Mouse (Mus musculus) midbrain, embryonic 14.5 days (tissue): ENCODE results near the gene Nol4l. TPM values are rescaled to one million over a fixed set of nuclear protein-coding genes. Genes with fewer than 3 reads are reported as not detected.

ENCODE experiments used
- ATAC-seq: fragments of 200-750 bp; cut with Nextera tagmentation; 2 replicates; pipeline ENCODE4 v1.8.0; 2017; ENCODE audit warnings: moderate number of reproducible peaks, moderate library complexity; ENCODE audit not compliant: low FRiP score, low TSS enrichment
- DNase-seq: peaks from one replicate; pipeline ENCODE4 v3.0.0-alpha.2; 2015
- H3K27ac ChIP-seq: fragments of 300-500 bp; sonication (generic); replicated peaks from 2 replicates; pipeline ENCODE4 v1.5.1; 2014; ENCODE audit warnings: mild to moderate bottlenecking, low read depth, low read length, moderate library complexity
- H3K27me3 ChIP-seq: fragments of 300-500 bp; sonication (generic); 2 replicates; pipeline ENCODE4 v1.6.1; 2014; ENCODE audit warnings: low read length, control low read depth, mixed read lengths; ENCODE audit not compliant: control insufficient read depth, insufficient read depth
- H3K36me3 ChIP-seq: fragments of 300-500 bp; sonication (generic); 2 replicates; pipeline ENCODE4 v1.6.1; 2014; ENCODE audit warnings: low read length, control low read depth; ENCODE audit not compliant: control insufficient read depth, insufficient read depth
- H3K4me1 ChIP-seq: fragments of 300-500 bp; sonication (generic); 2 replicates; pipeline ENCODE4 v1.6.1; 2014; ENCODE audit warnings: mild to moderate bottlenecking, antibody characterized with exemption, low read length, control low read depth; ENCODE audit not compliant: control insufficient read depth, insufficient read depth
- H3K4me2 ChIP-seq: fragments of 300-500 bp; sonication (generic); 2 replicates; pipeline ENCODE4 v1.6.1; 2014; ENCODE audit warnings: mild to moderate bottlenecking, low read length, moderate library complexity
- H3K4me3 ChIP-seq: fragments of 300-500 bp; sonication (generic); replicated peaks from 2 replicates; pipeline ENCODE4 v1.5.1; 2014; ENCODE audit warnings: low read depth, low read length
- H3K9ac ChIP-seq: fragments of 300-500 bp; sonication (generic); replicated peaks from 2 replicates; pipeline ENCODE4 v1.6.1; 2014; ENCODE audit warnings: mild to moderate bottlenecking, low read length, moderate library complexity
- H3K9me3 ChIP-seq: fragments of 300-500 bp; sonication (generic); 2 replicates; pipeline ENCODE4 v1.6.1; 2016; ENCODE audit warnings: low read length, control low read depth, mixed read lengths; ENCODE audit not compliant: control insufficient read depth
- WGBS: fragments of 180-500 bp; shearing (Covaris S2); extraction: QIAGEN DNeasy Blood & Tissue Kit; methylation state at CpG from one replicate; pipeline ENCODE4 v1.1.7; 2014; 5-methylcytosine and 5-hydroxymethylcytosine counted together
- polyA plus RNA-seq: library from polyadenylated mRNA; unstranded; fragments of >200 nt; fragmentation: Nextera tagmentation; extraction: Ambion mirVana; gene quantifications from 2 replicates; pipeline ENCODE4 v1.2.1, GENCODE M21; 2014

Gene Nol4l
- polyA plus RNA-seq, 1 experiment from 2014 or later: 51.7 TPM

DNA sequence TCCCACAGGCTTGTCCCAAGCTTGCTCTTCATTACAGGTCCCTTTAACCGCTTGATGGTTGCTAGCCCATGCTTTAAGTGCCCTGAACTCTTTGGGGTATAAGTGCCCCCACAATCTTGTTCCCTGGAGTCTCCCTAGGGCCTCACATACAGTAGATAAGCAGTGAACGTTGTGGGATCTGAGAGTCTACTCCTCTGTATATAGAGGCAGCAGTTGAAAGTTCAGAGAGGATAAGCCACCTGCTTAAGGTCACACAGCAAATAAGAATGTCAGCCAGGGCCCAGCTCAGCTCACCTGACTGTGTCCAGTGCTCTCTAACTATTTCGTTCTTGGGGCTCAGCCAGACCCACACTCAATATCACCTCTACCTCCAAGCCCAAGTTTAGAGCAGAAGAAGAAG is 17.9 kb upstream of the Nol4l start:
- no peaks in the 10 kb centered on the region for H3K27me3 ChIP-seq

DNA sequence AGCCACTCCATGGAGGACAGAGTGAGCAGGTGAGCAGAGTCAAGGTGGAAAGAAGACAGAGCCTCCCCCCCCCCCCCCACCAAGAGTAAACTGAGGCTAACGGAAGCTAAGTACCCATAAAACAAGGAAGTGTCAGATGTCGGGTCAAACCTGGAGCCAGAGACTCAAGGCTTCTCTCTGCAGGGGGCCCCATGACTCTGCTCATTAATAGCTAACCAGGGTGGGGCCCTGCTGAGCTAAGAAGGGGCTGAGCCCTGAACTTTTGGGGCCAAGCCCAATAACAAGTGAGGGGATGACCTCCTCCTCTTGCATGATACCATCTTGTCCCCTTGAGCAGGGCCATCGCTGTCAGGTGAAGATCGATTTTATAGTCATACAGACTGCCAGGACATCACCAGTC is 17.2 kb upstream of the Nol4l start:
- Histone ChIP-seq H3K4me1 (peaks cover 14% of the 10 kb centered on the region), H3K36me3 (no peaks in the 10 kb centered on the region), H3K9ac (no peak overlapping the region), H3K27me3 (no peaks in the 10 kb centered on the region), H3K27ac (no peak overlapping the region), H3K4me2 (no peak overlapping the region), H3K9me3 (no peaks in the 10 kb centered on the region), H3K4me3 (no peak overlapping the region)
- no peak for DNase-seq
- 69% methylated on average over 4 of the region's 4 CpGs for WGBS
- ATAC-seq: no peak

More for the DNA sequence above, 17.9 kb upstream of the Nol4l start:
- WGBS: 87% methylated on average over 3 of the region's 3 CpGs
- H3K4me3 ChIP-seq: no peak overlapping the region
- H3K9ac ChIP-seq: no peak overlapping the region
- no peak for DNase-seq
- H3K4me1 ChIP-seq: peaks cover 14% of the 10 kb centered on the region
- no peak overlapping the region for H3K27ac ChIP-seq
- H3K9me3 ChIP-seq: no peaks in the 10 kb centered on the region
- no peaks in the 10 kb centered on the region for H3K36me3 ChIP-seq
- H3K4me2 ChIP-seq: no peak overlapping the region
- no peak for ATAC-seq

- no peak overlapping the region for H3K4me2 ChIP-seq
- DNase-seq (no peak), ATAC-seq (no peak)
- no peaks in the 10 kb centered on the region for H3K36me3 ChIP-seq
- H3K4me3 ChIP-seq: no peak overlapping the region
- no peak overlapping the region for H3K9ac ChIP-seq
- H3K27me3 ChIP-seq: no peaks in the 10 kb centered on the region
- WGBS: 39% methylated on average over 5 of the region's 5 CpGs
- H3K9me3 ChIP-seq: no peaks in the 10 kb centered on the region
- peaks cover 14% of the 10 kb centered on the region for H3K4me1 ChIP-seq
- no peak overlapping the region for H3K27ac ChIP-seq
Measured at GRCm38 (mm10) chr2:153546471-153546870, 16.7 kb upstream of the Nol4l start.

- Histone ChIP-seq H3K4me3 (no peak overlapping the region), H3K27me3 (no peaks in the 10 kb centered on the region), H3K36me3 (no peaks in the 10 kb centered on the region), H3K4me2 (no peak overlapping the region), H3K4me1 (peaks cover 14% of the 10 kb centered on the region), H3K27ac (no peak overlapping the region), H3K9ac (no peak overlapping the region), H3K9me3 (no peaks in the 10 kb centered on the region)
- 79% methylated on average over 4 of the region's 4 CpGs for WGBS
- DNase-seq (no peak), ATAC-seq (no peak)
Measured at GRCm38 (mm10) chr2:153544771-153545170, 15.0 kb upstream of the Nol4l start.

DNA sequence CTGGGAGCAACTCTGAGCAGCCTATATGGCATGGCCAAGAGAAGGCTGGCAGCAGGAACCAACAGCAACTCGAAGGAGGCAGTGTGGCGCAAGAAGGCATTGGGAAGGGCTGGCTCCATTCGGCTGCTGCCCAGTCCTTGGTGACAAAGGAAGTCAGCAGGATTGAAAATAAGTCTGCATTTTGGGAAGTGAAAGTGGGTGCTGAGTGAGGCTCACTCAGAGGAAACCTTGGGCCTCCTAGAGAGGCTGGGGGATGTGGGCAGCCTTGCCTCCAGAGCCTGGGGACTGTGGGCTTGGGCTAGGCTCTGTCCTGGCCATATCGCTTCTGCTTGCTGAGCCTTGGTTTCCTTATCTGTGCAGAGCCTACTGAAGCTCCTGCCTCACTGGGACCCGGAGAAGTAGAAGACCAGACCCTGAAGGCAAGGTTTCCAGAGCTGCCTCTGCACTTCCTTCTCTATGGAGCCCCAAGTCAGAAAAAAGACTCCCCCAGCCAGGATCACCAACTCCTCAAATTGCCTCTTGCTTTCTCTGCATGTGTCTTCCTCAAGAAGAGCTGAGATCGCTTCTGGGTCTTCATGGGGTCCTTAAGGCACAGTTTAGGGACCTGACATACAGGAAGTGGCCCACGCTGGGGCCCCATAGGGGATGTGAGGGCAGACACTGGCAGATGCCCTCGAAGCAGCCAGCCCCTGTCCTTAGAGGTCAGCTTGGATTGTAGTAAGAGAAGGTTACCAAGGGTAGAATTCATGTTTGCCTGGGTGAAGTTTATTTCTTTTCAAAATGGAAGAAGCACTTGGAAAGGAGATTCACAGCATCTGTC is 14.3 kb upstream of the Nol4l start:
- DNase-seq: no peak
- Histone ChIP-seq H3K9me3 (no peaks in the 10 kb centered on the region), H3K9ac (no peak overlapping the region), H3K36me3 (no peaks in the 10 kb centered on the region), H3K4me1 (peaks cover 14% of the 10 kb centered on the region), H3K27ac (no peak overlapping the region), H3K4me3 (no peak overlapping the region), H3K27me3 (no peaks in the 10 kb centered on the region), H3K4me2 (no peak overlapping the region)
- WGBS: 83% methylated on average over 8 of the region's 8 CpGs
- ATAC-seq: no peak

DNA sequence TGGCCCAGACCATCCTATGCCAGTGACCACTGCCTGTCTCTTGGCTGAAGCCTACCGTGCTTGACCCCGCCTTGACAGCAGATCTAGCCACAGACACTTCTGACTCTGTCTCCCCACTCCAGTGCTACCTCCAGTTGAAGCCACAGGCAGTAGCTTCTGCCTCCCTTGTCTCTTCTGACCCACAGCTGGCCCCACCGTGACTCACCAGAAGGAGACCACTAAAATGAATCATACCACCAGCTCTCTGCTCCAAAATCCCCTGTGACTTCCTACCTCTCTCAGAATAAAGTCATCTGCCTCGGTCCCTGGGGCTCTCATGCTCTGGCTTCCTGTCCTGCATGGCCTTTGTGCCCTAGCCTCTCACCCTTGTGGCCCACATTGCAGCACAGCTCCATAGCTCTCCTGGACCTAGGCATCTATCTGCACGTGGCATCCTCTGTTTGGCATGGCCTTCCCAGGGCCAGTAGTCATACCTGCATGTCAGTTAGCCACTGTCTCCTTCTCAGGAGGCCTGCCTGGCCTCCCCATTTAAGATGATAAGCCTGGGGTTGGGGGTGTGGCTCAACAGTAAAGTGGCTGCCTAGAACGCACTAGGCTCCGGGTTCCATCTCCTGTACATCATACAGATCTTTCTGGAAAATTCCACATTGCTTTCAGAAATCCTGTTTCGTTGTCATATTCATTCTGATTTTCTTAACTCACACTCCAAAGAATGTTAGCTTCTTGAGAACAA is 13.3 kb upstream of the Nol4l start:
- Histone ChIP-seq H3K4me1 (peaks cover 5% of the 10 kb centered on the region), H3K4me3 (no peak overlapping the region), H3K9ac (no peak overlapping the region), H3K9me3 (no peaks in the 10 kb centered on the region), H3K4me2 (no peak overlapping the region), H3K27ac (no peak overlapping the region), H3K36me3 (no peaks in the 10 kb centered on the region), H3K27me3 (no peaks in the 10 kb centered on the region)
- DNase-seq: no peak
- WGBS: 87% methylated on average over 8 of the region's 8 CpGs
- no peak for ATAC-seq

- DNase-seq: no peak
- no peak for ATAC-seq
- Histone ChIP-seq H3K4me2 (no peak overlapping the region), H3K27me3 (no peaks in the 10 kb centered on the region), H3K9me3 (no peaks in the 10 kb centered on the region), H3K4me3 (no peak overlapping the region), H3K27ac (no peak overlapping the region), H3K36me3 (no peaks in the 10 kb centered on the region), H3K9ac (no peak overlapping the region), H3K4me1 (no peaks in the 10 kb centered on the region)
- 83% methylated on average over 3 of the region's 3 CpGs for WGBS
Measured at GRCm38 (mm10) chr2:153538898-153539297, 9.1 kb upstream of the Nol4l start.

- Histone ChIP-seq H3K9ac (no peak overlapping the region), H3K4me2 (no peak overlapping the region), H3K9me3 (no peaks in the 10 kb centered on the region), H3K27ac (no peak overlapping the region), H3K36me3 (no peaks in the 10 kb centered on the region), H3K4me1 (no peaks in the 10 kb centered on the region), H3K27me3 (no peaks in the 10 kb centered on the region), H3K4me3 (no peak overlapping the region)
- DNase-seq: no peak
- 76% methylated on average over 1 of the region's 1 CpGs for WGBS
- no peak for ATAC-seq
Measured at GRCm38 (mm10) chr2:153533981-153534380, 4.2 kb upstream of the Nol4l start.

DNA sequence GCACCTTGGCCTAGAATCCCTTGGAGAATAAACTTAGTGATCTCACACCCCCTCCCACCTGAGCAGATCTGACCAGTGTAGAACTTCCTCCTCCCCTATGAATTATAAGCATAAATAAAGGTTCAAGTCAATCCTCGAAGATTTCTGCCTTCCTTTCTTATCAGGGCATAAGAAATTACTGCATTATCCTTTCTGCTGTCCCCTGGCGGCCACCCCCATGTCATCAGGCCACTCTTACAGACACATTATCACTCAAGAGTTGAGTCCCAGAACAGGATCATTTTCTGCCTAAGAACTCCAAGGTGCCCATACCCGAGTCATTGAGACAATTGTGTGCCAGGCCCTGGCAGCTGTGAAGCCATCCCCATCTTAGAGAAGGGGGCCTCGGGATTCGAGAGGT is 1.2 kb upstream of the Nol4l start:
- peak overlapping the region; percentile 79; the same call in 1 of the 2 replicates for H3K4me3 ChIP-seq
- no peak overlapping the region for H3K9ac ChIP-seq
- H3K27ac ChIP-seq: no peak overlapping the region
- WGBS: 54% methylated on average over 5 of the region's 5 CpGs
- no peaks in the 10 kb centered on the region for H3K36me3 ChIP-seq
- ATAC-seq (no peak), DNase-seq (peak; percentile 27)
- H3K4me1 ChIP-seq: peaks cover 26% of the 10 kb centered on the region
- no peaks in the 10 kb centered on the region for H3K9me3 ChIP-seq
- H3K4me2 ChIP-seq: no peak overlapping the region; the same call in 1 of the 2 replicates
- H3K27me3 ChIP-seq: no peaks in the 10 kb centered on the region
